Mouse (Mus musculus) liver, embryonic 11.5 days (tissue): Measurements from ENCODE around the gene Syt17. TPM values are rescaled to one million over a fixed set of nuclear protein-coding genes. Genes with fewer than 3 reads are reported as not detected.

Source experiments
- ATAC-seq: fragments of 200-750 bp; cut with Nextera tagmentation; replicated peaks from 2 replicates; pipeline ENCODE4 v1.8.0; 2017; ENCODE audit warnings: moderate number of reproducible peaks, mild to moderate bottlenecking, moderate TSS enrichment, moderate library complexity; ENCODE audit not compliant: low FRiP score
- DNase-seq: peaks from one replicate; pipeline ENCODE4 v3.0.0-alpha.2; 2017; ENCODE audit warnings: low spot score
- H3K27ac ChIP-seq: fragments of 300-500 bp; sonication (generic); 2 replicates; pipeline ENCODE4 v1.5.1; 2014; ENCODE audit warnings: mild to moderate bottlenecking, low read depth, low read length, control low read depth
- H3K27me3 ChIP-seq: fragments of 300-500 bp; sonication (generic); replicated peaks from 2 replicates; pipeline ENCODE4 v1.6.1; 2014; ENCODE audit warnings: low read length, mixed read lengths; ENCODE audit not compliant: control insufficient read depth, insufficient read depth
- H3K36me3 ChIP-seq: fragments of 300-500 bp; sonication (generic); 2 replicates; pipeline ENCODE4 v1.6.1; 2014; ENCODE audit warnings: mild to moderate bottlenecking, low read length, moderate library complexity, mixed read lengths; ENCODE audit not compliant: control insufficient read depth, insufficient read depth
- H3K4me1 ChIP-seq: fragments of 300-500 bp; sonication (generic); replicated peaks from 2 replicates; pipeline ENCODE4 v1.6.1; 2014; ENCODE audit warnings: low read length, mixed read lengths; ENCODE audit not compliant: control insufficient read depth, insufficient read depth
- H3K4me2 ChIP-seq: fragments of 300-500 bp; sonication (generic); 2 replicates; pipeline ENCODE4 v1.6.1; 2014; ENCODE audit warnings: mild to moderate bottlenecking, control low read depth, moderate library complexity
- H3K4me3 ChIP-seq: fragments of 300-500 bp; sonication (generic); 2 replicates; pipeline ENCODE4 v1.5.1; 2014; ENCODE audit warnings: low read depth, low read length, control low read depth
- H3K9ac ChIP-seq: fragments of 300-500 bp; sonication (generic); 2 replicates; pipeline ENCODE4 v1.6.1; 2014; ENCODE audit warnings: low read depth, low read length, control low read depth
- H3K9me3 ChIP-seq: fragments of 300-500 bp; sonication (generic); 2 replicates; pipeline ENCODE4 v1.6.1; 2016; ENCODE audit warnings: low read length, inconsistent platforms, mixed read lengths; ENCODE audit not compliant: control insufficient read depth
- WGBS: fragments of 180-500 bp; shearing (Covaris S2); extraction: QIAGEN DNeasy Blood & Tissue Kit; methylation state at CpG from one replicate; pipeline ENCODE4 v1.1.7; 2014; 5-methylcytosine and 5-hydroxymethylcytosine counted together
- polyA plus RNA-seq: library from polyadenylated mRNA; unstranded; fragments of >200 nt; fragmentation: Nextera tagmentation; extraction: Ambion mirVana; gene quantifications from 2 replicates; pipeline ENCODE4 v1.2.1, GENCODE M21; 2014

Gene Syt17
- polyA plus RNA-seq = 0.61 and 1.2 TPM in 2 replicates

DNA sequence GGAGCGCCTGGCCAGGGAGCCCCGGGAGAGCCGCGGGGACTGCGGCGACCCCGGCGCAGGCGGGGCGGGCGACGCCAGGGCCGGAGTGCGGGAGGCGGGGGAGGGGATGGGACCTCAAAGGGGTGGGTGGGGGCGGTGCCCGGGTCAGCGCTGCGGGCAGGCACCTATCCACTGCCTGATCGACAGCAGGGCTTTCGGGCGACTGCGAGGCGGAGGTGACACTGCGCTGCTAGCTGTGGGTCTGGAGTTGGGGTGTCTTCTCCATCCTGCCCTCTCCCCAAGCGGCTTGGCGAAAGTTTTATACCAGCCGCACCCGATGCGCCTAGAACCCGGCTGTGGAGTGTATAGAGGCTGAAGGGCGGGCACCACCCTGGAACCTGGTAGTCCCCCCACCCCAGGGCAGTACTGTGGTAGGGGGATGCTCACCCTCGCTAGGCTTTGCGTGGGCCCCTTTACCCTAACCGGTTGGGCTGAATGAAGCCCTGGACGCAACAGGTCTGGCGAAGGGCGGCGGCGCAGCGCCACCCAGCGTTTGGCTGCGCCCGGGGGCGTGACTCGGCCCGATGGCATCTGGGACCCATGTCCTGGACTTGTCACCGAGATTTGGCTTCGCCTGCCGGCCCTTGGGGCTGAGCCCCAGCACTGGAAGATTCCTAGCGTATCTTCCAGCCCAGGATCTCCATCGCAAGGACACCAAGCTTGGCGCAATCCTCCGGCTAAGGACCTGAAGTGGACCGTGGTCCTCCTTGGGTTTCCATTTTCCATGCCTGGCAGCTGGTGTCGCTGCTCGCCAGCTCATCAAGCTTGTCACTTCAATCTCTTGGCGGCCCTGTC is at the start of gene Syt17:
Gene Syt17, minus strand, starts transcription at position 89 of the 834 bp plus-strand sequence.
- 2% methylated on average over 58 of the region's 58 CpGs for WGBS
- Histone ChIP-seq H3K36me3 (no peaks in the 10 kb centered on the region), H3K27me3 (peaks cover 43% of the 10 kb centered on the region), H3K9ac (no peak within 1 kb of the TSS), H3K4me2 (peak within 1 kb of the TSS; percentile 85), H3K9me3 (no peaks in the 10 kb centered on the region), H3K4me3 (peak within 1 kb of the TSS; percentile 60), H3K27ac (no peak within 1 kb of the TSS), H3K4me1 (no peaks in the 10 kb centered on the region; the same call in none of the 2 replicates)
- DNase-seq (peak; percentile 78), ATAC-seq (peak; percentile 41)

DNA sequence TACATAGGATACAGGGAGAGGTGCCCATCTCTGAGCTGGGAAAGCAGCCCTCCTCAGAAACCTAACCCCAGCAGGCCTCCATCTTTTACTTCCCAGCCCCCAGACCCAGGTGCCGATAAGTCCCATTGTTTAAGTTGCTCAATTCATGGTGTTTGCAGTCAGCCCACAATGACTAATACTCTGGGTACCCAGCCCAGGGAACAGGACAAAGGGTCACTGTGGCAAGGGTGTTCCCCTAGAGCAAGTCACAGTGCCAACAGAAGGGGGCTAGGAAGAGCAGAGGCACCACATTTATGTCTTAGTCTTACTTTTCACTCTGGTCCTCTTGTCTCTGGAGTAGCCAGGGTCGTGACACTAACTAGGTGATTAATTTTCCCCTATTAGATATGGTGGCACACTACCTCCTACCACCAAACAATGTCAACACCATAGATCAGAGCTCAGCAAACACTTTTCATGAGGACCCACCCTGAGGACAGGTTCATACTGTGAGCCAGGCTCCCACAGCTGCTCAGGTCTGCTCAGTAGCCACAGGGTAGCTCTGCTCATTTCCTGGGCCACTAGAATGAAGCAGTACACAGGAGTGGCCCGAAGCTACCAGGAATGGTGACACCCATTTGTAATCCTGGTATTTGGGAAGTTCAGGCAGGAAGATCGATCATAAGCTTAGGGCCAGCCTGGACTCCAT is 47.0 kb upstream of the Syt17 start:
- H3K27ac ChIP-seq = no peak overlapping the region
- H3K27me3 ChIP-seq = peaks cover 15% of the 10 kb centered on the region
- no peak overlapping the region for H3K4me3 ChIP-seq
- H3K9me3 ChIP-seq = no peaks in the 10 kb centered on the region
- H3K36me3 ChIP-seq = no peaks in the 10 kb centered on the region
- H3K9ac ChIP-seq = no peak overlapping the region
- ATAC-seq (no peak), DNase-seq (no peak)
- 76% methylated on average over 4 of the region's 4 CpGs for WGBS
- no peak overlapping the region for H3K4me2 ChIP-seq
- H3K4me1 ChIP-seq = peaks cover 6% of the 10 kb centered on the region; the same call in 1 of the 2 replicates

DNA sequence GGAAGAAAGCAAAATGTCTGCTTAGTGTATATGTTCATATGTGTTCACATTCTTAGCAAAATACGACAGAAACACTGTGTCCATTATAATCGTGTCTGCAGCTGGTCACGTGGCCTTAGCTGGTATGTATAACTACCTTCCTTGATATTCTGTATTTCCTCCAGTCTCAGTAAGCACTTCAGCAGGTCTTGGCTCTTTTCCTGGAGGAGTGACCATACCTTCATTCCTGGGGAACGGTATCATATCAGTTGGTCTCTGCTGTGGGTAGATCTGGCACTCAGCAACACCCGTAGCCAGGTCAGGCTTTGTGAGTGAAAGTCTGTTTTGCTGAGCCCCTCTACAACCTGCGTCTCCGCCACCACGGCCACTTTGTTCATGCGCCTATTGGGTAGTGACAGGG is 45.9 kb upstream of the Syt17 start:
- DNase-seq (no peak), ATAC-seq (no peak)
- Histone ChIP-seq H3K9ac (no peak overlapping the region), H3K36me3 (no peaks in the 10 kb centered on the region), H3K27me3 (peaks cover 22% of the 10 kb centered on the region), H3K4me3 (no peak overlapping the region), H3K27ac (no peak overlapping the region), H3K4me1 (peaks cover 6% of the 10 kb centered on the region), H3K4me2 (no peak overlapping the region), H3K9me3 (no peaks in the 10 kb centered on the region)
- WGBS = 84% methylated on average over 9 of the region's 9 CpGs

DNA sequence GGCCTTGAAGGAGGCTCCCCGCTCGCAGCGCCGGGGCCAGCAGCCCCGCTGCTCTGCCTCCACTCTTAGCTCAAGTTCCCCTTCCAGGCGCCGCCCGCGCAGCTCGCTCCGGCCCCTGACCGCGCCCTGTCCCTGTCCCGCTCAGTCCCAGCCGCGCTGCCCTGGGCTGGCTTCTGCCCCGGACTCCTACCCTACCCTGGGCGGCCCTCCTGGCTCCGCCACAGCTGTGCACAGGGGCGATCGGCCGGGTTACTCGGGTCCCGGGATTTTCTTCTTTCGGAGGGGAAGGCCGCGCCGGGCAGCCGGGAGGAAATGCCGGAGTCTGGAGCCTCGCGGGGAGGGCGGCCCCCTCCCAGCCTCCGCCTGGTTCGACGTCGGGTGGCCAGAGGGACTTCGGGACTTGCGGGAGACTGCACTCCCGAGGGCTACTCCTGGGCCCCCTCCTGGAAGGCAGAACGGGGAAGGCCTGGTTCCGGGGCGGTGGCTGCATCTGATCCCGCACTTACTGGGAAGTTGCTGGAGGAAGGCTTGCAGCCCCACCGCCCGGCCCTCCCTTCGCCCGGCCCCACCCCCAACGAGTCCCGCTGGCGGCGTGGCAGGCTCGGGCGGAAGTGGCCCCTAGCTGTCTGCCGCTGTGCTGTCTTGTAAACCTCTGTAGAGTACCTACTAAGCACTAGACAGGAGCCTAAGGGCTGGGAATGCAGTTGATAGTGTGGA is 43.6 kb upstream of the Syt17 start, which contains the start of gene Itpripl2:
Gene Itpripl2, minus strand, starts transcription at position 545 of the 717 bp plus-strand sequence.
- Histone ChIP-seq H3K9me3 (no peaks in the 10 kb centered on the region), H3K9ac (peak within 1 kb of the TSS; percentile 76), H3K4me1 (peaks cover 10% of the 10 kb centered on the region), H3K4me2 (peak within 1 kb of the TSS; percentile 83), H3K27me3 (peaks cover 22% of the 10 kb centered on the region), H3K27ac (peak within 1 kb of the TSS; percentile 65; the same call in 1 of the 2 replicates), H3K4me3 (peak within 1 kb of the TSS; percentile 67), H3K36me3 (no peaks in the 10 kb centered on the region)
- WGBS = under 1% methylated on average over 54 of the region's 55 CpGs
- DNase-seq = peak; percentile 81
- peak; percentile 79 for ATAC-seq

DNA sequence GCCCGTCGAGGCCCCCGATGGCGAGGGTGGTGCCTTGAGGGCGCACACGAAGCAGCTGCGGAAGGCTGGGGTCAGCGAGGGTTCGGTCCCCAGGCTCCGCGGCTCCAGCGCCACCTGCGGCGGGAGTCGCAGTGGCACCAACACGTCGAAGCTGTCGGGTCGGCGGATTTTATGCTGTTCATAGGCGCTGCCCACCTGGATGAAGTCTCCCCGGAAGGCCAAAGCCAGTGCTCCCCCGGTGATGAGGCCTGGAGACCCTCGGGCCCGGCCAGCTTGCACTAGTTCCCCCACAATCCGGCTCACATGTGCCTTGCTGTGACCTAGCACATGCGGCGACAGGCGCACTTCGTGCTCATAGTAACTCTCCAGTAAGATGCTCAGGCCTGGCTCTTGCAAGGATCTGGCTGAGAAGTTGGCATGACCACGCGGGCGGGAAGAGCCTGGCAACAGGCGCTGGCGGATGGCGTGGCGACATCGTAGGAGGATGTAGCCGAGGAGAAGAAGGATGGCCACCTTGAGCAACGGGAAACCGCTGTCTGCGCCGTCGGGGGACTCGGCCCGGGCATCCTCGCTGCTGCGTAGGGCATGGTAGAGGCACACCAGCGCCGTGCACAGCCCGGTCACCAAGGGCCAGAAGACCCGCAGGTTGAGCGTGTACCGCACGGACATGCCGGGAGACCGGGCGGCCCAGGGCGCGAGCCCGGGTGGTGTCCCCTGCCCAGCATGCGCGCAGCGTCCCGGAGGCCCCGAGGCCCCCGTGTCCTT is 42.8 kb upstream of the Syt17 start:
- ATAC-seq = peak; percentile 43
- Histone ChIP-seq H3K9ac (peak overlapping the region; percentile 76), H3K4me1 (peaks cover 10% of the 10 kb centered on the region), H3K36me3 (no peaks in the 10 kb centered on the region), H3K4me3 (peak overlapping the region; percentile 67), H3K27me3 (peaks cover 22% of the 10 kb centered on the region), H3K9me3 (no peaks in the 10 kb centered on the region), H3K27ac (peak overlapping the region; percentile 65; the same call in 1 of the 2 replicates), H3K4me2 (peak overlapping the region; percentile 83)
- no peak for DNase-seq
- WGBS = 6% methylated on average over 67 of the region's 67 CpGs

DNA sequence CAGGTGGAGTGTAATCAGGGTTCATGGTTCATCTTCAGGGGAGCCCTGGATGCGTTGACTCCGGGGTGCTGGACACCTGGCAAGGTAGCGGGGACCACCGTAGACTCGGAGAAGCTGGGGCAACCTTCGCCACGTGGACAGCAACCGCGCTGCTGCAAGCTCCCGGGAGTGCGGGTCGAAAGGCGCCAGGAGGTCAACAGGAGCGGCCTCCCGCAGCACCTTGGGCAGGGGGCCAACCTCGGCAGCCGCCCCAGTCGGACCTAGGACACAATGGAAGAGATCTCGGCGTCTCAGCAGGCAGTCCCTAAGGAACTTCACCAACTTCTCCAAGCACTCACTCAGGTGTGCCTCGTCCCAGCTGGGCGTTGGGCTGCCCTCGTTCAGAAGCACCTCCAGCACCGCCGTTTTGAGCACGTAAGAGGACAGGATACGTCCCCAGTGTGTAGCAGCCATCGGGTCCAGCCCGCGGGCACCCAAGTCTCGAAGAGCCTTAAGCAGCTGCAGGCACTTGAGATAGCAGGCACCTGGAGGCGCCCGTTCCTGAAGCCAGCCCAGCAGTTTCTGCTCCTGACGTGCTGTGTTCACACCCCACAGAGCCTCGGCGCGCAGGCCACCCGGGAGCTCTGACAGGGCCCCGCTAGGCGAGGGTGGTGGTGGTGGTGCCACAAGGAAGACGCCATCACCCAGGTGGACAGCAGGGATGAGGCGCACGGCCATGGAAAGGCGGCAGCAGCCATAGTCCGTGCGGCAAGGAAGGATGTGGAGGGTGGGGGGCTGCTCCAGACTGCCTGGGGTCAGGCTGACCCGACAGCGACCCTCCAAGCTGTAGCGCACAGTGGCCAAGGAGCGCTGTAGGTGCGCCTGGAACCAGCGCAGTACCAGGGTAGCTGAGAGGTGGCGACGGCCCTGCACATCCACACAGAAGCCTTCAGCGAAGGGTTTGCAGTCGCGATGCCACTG is 42.0 kb upstream of the Syt17 start:
- WGBS = 52% methylated on average over 57 of the region's 57 CpGs
- H3K27me3 ChIP-seq = peaks cover 22% of the 10 kb centered on the region
- H3K4me2 ChIP-seq = peak overlapping the region; percentile 83
- no peak for ATAC-seq
- no peaks in the 10 kb centered on the region for H3K36me3 ChIP-seq
- peak overlapping the region; percentile 67 for H3K4me3 ChIP-seq
- no peak overlapping the region for H3K9ac ChIP-seq
- no peaks in the 10 kb centered on the region for H3K9me3 ChIP-seq
- peaks cover 10% of the 10 kb centered on the region for H3K4me1 ChIP-seq
- H3K27ac ChIP-seq = no peak overlapping the region
- peak; percentile 32 for DNase-seq

DNA sequence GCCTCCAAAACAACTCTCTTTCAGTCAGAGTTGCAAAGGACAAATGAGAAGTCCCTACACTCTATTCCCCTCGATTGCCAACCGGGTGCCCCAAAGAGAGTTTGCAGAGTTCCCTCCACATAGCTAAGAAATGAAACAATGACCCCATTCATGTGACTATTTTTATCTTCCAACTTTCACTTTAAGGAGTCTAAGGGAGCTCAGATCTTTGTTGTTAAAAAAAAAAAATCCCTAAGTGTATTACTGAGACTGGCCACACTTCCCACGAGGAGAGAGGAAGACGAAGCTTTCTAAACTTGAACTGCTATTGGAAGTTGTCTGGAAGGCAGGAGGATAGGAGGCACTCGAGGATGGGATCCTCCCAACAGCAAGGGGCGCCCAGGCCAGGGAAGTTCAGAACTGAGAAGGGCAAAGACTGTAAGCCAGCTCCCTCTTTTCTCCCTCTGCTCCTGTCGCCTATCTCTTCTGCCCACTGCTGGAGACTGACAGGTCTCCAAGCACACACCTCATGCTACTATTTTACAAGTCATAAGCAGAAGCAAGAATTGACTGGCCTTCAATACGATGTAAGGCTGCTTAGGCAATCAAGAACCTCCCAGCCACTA is 40.1 kb upstream of the Syt17 start:
- Histone ChIP-seq H3K4me3 (no peak overlapping the region), H3K4me2 (peak overlapping the region; percentile 31; the same call in 1 of the 2 replicates), H3K4me1 (peaks cover 10% of the 10 kb centered on the region), H3K27ac (no peak overlapping the region), H3K36me3 (no peaks in the 10 kb centered on the region), H3K9ac (no peak overlapping the region), H3K9me3 (no peaks in the 10 kb centered on the region), H3K27me3 (peaks cover 22% of the 10 kb centered on the region)
- 42% methylated on average over 8 of the region's 8 CpGs for WGBS
- DNase-seq (no peak), ATAC-seq (no peak)
